Mouse (Mus musculus): ENCODE data around the gene Gmpr. TPM values are rescaled to one million over a fixed set of nuclear protein-coding genes. Genes with fewer than 3 reads are reported as not detected.

Gene Gmpr
- polyA plus RNA-seq, 1 experiment from 2014 or later, result 31.5 TPM

DNA sequence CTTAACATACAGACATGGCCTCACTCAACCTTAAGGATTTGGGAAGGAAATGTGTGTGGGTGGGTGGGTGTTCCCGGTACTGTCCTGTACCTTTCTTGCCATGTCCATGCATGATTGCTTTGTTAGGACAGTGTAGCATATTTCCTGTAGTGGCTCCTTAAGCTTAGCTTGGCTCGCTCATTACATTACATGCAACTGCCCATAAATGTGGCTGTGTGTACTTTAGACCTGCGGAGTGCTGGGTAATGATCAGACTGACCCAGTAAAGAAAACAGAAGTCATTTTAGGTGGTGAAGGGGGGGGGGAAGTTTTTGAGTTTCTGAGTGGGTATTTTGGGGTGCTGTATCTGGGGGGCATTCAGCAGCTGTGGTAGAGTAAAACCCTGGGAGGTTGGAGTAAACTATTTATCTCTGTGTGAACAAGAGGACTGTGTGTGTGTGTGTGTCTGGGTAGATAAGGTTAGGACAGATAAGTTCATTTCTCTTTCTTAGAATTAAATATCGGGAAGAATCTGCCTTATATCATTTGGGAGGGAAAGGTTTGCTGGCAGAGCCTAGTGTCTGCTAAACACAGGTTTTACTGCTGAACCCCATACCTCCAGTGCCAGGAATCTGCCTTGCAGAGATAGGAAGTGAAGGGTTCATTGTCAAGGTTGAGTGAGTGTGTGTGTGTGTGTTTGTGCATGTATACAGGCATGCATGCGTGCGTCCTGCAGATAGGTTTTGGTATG lies 4.6 kb downstream of the Gmpr start:
- Histone ChIP-seq H3K36me3 (replicated peaks) (no peaks in the 10 kb centered on the region), H3K9me3 (no peaks in the 10 kb centered on the region), H3K27me3 (ENCODE audit: poor library complexity, severe bottlenecking) (peaks cover 69% of the 10 kb centered on the region), H3K27ac (peak overlapping the region; percentile 48), H3K4me1 (peaks cover 79% of the 10 kb centered on the region), H3K4me3 (no peak overlapping the region)
- no peak for DNase-seq (ENCODE audit: extremely low spot score, low spot score)
- 90% methylated on average over 6 of the region's 6 CpGs for WGBS

DNA sequence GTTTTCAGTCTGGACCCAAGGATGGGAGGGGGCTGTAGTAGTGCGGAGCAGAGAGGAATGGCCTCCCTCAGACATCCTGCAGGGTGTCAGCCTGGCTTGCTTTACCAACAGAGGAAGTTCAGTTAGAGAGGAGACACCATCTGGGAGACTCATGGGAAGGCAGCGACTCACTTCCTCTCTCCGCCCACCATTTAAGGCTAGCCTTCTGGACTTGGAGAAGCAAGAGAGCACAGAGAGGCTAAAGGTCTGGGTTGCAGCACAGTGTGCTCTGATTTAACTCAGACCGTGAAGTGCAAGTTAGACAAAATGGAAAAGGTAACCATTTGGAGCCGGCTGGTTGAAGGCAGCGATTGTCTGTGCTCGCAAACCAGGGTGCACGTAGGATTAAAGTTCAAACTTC lies 5.3 kb downstream of the Gmpr start:
- WGBS, result 85% methylated on average over 8 of the region's 8 CpGs
- peaks cover 67% of the 10 kb centered on the region for H3K27me3 ChIP-seq (ENCODE audit: poor library complexity, severe bottlenecking)
- no peaks in the 10 kb centered on the region for H3K9me3 ChIP-seq
- DNase-seq (ENCODE audit: extremely low spot score, low spot score), result no peak
- peaks cover 79% of the 10 kb centered on the region for H3K4me1 ChIP-seq
- no peak overlapping the region for H3K4me3 ChIP-seq
- H3K27ac ChIP-seq, result no peak overlapping the region; the same call in 1 of the 2 replicates
- H3K36me3 ChIP-seq (replicated peaks), result no peaks in the 10 kb centered on the region

DNA sequence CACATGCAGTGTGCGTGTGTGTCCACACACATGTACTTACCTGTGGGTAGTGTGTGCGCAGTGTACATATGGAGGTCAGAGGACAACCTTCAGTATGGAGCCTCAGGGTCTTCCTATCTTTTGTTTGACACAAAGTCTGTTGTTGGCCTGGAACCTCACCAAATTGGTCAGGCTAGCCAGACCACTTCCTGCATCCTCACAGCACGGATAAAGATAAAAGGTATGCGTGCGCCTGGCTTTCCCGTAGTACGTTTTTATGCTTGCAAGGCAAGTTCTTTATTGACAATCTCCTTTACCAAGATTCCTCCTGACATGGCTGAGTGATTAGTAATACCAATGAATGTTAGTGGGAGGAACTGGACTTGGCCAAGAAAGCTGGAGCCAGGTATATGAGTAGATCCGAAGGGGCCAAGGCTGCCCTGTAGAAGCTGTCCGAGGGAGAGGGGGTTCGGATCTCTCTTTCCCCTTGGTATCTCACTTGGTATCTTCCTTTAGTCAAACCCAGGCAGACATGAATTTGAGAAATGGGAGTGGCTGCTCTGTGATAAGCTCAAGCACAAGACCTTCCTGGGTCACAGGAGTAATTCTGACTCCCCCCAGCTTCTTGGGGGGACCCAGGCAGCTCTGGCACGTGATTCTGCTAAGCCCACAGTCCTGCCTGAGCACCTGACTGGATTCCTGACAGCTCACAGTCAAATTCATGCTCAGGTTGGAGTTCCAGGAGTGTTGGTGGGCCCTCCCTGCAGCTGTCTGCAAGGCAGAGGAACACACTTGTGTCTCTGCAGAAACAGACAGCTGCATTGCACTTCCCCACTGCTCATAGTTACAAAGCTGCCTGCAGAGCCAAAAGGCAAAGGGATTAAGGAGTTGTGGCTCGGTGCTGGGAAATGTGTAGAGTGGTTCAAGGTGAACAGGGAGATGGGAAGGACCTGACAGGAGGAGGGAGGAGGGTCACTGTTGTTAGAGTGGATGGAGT lies 6.1 kb downstream of the Gmpr start:
- H3K9me3 ChIP-seq, result no peaks in the 10 kb centered on the region
- DNase-seq (ENCODE audit: extremely low spot score, low spot score), result no peak
- H3K36me3 ChIP-seq (replicated peaks), result no peaks in the 10 kb centered on the region
- H3K27me3 ChIP-seq (ENCODE audit: poor library complexity, severe bottlenecking), result peaks cover 67% of the 10 kb centered on the region
- peaks cover 72% of the 10 kb centered on the region for H3K4me1 ChIP-seq
- H3K27ac ChIP-seq, result peak overlapping the region; percentile 66; the same call in 1 of the 2 replicates
- 81% methylated on average over 12 of the region's 12 CpGs for WGBS
- no peak overlapping the region for H3K4me3 ChIP-seq

GRCm38 (mm10) chr13:45514115-45514514 lies 6.9 kb downstream of the Gmpr start:
- Histone ChIP-seq H3K36me3 (replicated peaks) (no peaks in the 10 kb centered on the region), H3K4me1 (peaks cover 64% of the 10 kb centered on the region), H3K27ac (peak overlapping the region; percentile 66; the same call in 1 of the 2 replicates), H3K4me3 (no peak overlapping the region), H3K9me3 (no peaks in the 10 kb centered on the region), H3K27me3 (ENCODE audit: poor library complexity, severe bottlenecking) (peaks cover 60% of the 10 kb centered on the region)
- 89% methylated on average over 5 of the region's 5 CpGs for WGBS
- DNase-seq (ENCODE audit: extremely low spot score, low spot score), result no peak

GRCm38 (mm10) chr13:45514832-45515422 lies 7.7 kb downstream of the Gmpr start:
- peaks cover 52% of the 10 kb centered on the region for H3K27me3 ChIP-seq (ENCODE audit: poor library complexity, severe bottlenecking)
- no peak overlapping the region for H3K4me3 ChIP-seq
- peaks cover 60% of the 10 kb centered on the region for H3K4me1 ChIP-seq
- WGBS, result 58% methylated on average over 8 of the region's 8 CpGs
- no peak overlapping the region for H3K27ac ChIP-seq
- no peaks in the 10 kb centered on the region for H3K36me3 ChIP-seq (replicated peaks)
- DNase-seq (ENCODE audit: extremely low spot score, low spot score), result no peak
- H3K9me3 ChIP-seq, result no peaks in the 10 kb centered on the region

DNA sequence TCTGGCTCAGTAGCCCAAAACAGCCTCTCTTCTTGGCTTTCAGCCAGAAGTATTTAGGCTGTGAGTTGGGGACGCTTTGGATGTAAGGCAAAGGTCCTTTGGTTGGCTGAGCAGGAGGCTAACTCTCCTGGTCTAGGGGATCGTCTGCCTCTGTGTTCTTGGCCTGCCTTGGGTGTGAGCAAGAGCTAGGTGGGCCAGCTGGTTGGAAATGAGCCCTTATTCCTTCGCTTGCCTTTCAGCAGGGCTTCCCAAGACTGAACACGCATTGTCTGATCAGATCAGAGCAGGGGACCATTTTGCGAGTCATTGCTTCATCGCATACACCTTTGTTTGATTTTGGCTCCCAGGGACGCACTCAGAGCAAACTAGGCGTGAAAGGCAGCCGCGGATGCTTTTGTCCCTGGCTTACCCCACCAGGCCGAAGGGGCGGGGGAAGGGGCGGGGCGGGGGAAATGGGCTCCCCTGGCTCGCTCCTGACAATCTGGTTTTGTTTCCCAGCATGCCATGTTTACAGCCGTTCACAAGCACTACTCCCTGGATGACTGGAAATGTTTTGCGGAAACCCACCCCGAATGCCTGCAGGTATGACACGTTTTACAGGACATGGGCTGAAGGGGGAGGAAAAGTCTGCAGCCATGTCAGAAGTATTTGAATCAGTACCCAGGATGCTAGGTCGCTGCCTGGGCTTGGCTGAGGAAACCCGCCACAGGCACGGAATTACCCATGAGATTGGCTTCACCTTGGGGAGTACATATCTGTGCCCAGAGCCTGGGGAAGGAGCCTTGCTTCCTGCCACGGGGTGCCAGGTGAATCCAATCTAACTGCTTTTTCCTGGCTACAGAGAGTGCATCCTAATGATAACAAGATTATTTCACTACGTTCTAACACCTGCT lies 9.5 kb downstream of the Gmpr start:
- WGBS, result 4% methylated on average over 24 of the region's 24 CpGs
- H3K4me1 ChIP-seq, result peaks cover 52% of the 10 kb centered on the region
- peaks cover 41% of the 10 kb centered on the region for H3K27me3 ChIP-seq (ENCODE audit: poor library complexity, severe bottlenecking)
- peak overlapping the region; percentile 44 for H3K4me3 ChIP-seq
- H3K9me3 ChIP-seq, result no peaks in the 10 kb centered on the region
- H3K36me3 ChIP-seq (replicated peaks), result no peaks in the 10 kb centered on the region
- H3K27ac ChIP-seq, result peak overlapping the region; percentile 78
- peak; percentile 76 for DNase-seq (ENCODE audit: extremely low spot score, low spot score)

GRCm38 (mm10) chr13:45524305-45524704 lies 17.1 kb downstream of the Gmpr start:
- DNase-seq (ENCODE audit: extremely low spot score, low spot score), result no peak
- Histone ChIP-seq H3K4me3 (no peak overlapping the region), H3K27ac (no peak overlapping the region), H3K36me3 (replicated peaks) (no peaks in the 10 kb centered on the region), H3K27me3 (ENCODE audit: poor library complexity, severe bottlenecking) (no peaks in the 10 kb centered on the region; the same call in 1 of the 2 replicates), H3K4me1 (peaks cover 21% of the 10 kb centered on the region), H3K9me3 (no peaks in the 10 kb centered on the region)
- 79% methylated on average over 3 of the region's 3 CpGs for WGBS

DNA sequence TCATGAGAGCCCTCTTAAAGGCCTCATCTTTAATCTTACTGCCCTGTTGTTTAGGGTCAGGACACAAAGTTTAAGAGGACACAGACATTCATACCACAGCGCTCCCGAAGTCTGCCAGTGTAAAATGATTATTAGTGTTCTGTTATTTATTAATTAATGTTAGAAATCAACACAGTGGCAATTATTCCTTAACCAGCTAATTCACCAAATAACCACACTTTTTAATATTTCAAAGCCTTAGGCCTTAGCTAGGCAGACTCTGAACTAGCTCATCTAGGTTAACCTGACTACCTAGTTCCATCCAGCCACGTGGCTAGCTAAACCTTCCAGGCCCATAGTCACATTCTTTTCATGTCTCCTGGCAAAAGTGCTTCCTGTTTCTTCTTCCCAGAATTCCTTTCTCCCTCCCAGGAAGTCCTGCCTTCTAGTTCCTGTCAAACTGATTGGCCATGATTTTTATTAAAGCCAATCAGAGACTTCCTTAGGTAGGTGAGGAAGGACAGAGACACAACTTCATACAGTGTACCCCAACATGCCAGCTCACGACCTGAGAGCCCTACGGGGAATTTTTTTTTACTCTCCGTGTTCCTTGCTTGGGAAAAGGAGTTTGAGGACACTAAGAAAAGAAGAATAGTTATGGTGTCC lies 17.7 kb downstream of the Gmpr start:
- H3K27me3 ChIP-seq (ENCODE audit: poor library complexity, severe bottlenecking), result no peaks in the 10 kb centered on the region
- no peaks in the 10 kb centered on the region for H3K36me3 ChIP-seq (replicated peaks)
- H3K9me3 ChIP-seq, result no peaks in the 10 kb centered on the region
- WGBS, result 92% methylated on average over 6 of the region's 6 CpGs
- H3K4me3 ChIP-seq, result no peak overlapping the region
- peaks cover 26% of the 10 kb centered on the region for H3K4me1 ChIP-seq
- H3K27ac ChIP-seq, result no peak overlapping the region
- no peak for DNase-seq (ENCODE audit: extremely low spot score, low spot score)

DNA sequence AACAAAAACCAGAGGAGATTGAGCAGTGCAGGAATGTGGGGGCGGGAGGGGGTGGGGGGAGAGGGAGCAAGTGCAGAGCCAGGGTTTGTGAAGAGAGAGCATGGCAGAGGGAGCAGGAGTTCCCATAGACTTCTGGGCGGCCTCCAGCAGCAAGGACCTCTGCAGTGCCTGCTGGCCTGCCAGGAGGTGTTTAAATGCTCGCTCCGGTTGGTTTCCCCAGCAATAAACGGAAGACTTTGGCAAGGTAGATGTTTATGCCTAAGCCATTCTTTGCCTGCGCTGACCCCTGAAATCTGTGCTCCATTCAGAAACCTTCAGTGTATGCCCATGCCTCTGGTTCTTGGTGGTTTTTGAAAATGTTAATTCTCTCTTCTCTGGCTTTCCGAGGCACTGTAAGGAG lies 19.0 kb downstream of the Gmpr start:
- peak overlapping the region; percentile 80 for H3K27ac ChIP-seq
- WGBS, result 42% methylated on average over 7 of the region's 7 CpGs
- H3K4me1 ChIP-seq, result peaks cover 38% of the 10 kb centered on the region
- no peaks in the 10 kb centered on the region for H3K27me3 ChIP-seq (ENCODE audit: poor library complexity, severe bottlenecking)
- H3K9me3 ChIP-seq, result no peaks in the 10 kb centered on the region
- H3K4me3 ChIP-seq, result no peak overlapping the region
- H3K36me3 ChIP-seq (replicated peaks), result no peaks in the 10 kb centered on the region
- peak; percentile 24 for DNase-seq (ENCODE audit: extremely low spot score, low spot score)

GRCm38 (mm10) chr13:45527232-45527964 lies 20.2 kb downstream of the Gmpr start:
- H3K9me3 ChIP-seq, result no peaks in the 10 kb centered on the region
- DNase-seq (ENCODE audit: extremely low spot score, low spot score), result no peak
- no peaks in the 10 kb centered on the region for H3K27me3 ChIP-seq (ENCODE audit: poor library complexity, severe bottlenecking)
- H3K4me1 ChIP-seq, result peaks cover 42% of the 10 kb centered on the region
- no peaks in the 10 kb centered on the region for H3K36me3 ChIP-seq (replicated peaks)
- H3K27ac ChIP-seq, result peak overlapping the region; percentile 3; the same call in 1 of the 2 replicates
- H3K4me3 ChIP-seq, result no peak overlapping the region
- WGBS, result 89% methylated on average over 11 of the region's 11 CpGs

DNA sequence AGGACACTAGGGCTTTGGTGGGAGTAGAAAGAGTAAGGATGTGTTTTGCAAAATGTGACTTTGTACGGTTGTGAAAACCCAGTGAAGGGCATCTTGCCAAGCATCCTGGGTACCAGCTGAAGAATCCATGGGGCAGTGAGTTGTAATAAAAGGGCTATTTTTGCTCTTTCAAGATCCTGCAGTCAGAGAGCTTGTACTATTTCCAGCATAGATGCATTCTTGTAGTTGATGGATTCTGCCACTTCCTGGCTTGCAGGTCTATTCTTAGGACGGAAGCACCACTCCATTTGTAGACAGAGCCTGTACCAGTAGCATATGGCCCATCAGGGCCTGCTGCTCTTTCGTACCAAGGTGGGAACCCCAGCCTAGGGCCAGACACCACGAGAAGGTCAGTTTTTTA lies 21.5 kb downstream of the Gmpr start:
- peaks cover 42% of the 10 kb centered on the region for H3K4me1 ChIP-seq
- no peak overlapping the region for H3K27ac ChIP-seq

More for the DNA sequence above, 21.5 kb downstream of the Gmpr start:
- Histone ChIP-seq H3K4me3 (no peak overlapping the region), H3K36me3 (replicated peaks) (0 out of 2 replicates have a peak, but pooled peaks cover 2% of the 10 kb centered on the region), H3K27me3 (ENCODE audit: poor library complexity, severe bottlenecking) (no peaks in the 10 kb centered on the region), H3K9me3 (no peaks in the 10 kb centered on the region)
- no peak for DNase-seq (ENCODE audit: extremely low spot score, low spot score)
- WGBS, result 97% methylated on average over 4 of the region's 4 CpGs
